Mouse (Mus musculus) layer of hippocampus, postnatal 25 days (tissue): ENCODE measurements around the gene Maats1. TPM values are rescaled to one million over a fixed set of nuclear protein-coding genes. Genes with fewer than 3 reads are reported as not detected.

Experiments used
- DNase-seq, 2 experiments: peaks; one replicate each; pipeline ENCODE4 v3.0.0; 2022; ENCODE audit warnings: mixed read lengths in 2 of 2, low spot score in 1 of 2; ENCODE audit errors: extremely low spot score in 1 of 2
- total RNA-seq, 2 experiments: library from RNA; stranded (reverse); gene quantifications; 2 replicates each; pipeline ENCODE4 v1.2.3; 2021

The Maats1 gene
- total RNA-seq, 2 experiments from 2014 or later = 1.0 to 1.4 TPM

GRCm38 (mm10) chr16:38371705-38372296 lies 29.9 kb upstream of the Maats1 start:
- no peak for DNase-seq

- DNase-seq = no peak
Observed at GRCm38 (mm10) chr16:38370633-38371374, 28.9 kb upstream of the Maats1 start.

DNA sequence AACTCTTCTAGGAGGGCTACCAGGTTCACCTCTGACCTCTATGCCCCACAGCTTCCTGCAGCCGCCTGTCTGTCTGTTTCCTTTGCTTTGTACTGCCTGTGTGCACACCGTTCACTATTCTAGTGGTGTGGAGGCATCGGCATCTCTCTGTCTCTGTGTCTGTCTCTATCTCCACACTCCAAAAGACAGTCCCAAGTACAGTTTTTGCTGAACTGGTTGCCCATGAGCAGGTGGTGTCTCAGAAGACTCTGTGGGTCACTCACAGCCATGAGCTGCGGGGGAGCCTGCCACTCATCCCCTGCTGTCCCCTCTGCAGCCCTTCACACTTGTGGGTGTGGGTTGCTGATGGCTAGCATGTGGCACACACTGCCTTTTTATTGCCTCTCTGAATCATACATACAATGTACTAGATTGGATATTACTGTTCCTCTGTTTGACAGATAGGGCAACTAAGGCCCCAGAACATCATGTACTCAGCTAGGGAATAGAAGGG lies 28.1 kb upstream of the Maats1 start:
- DNase-seq = no peak

GRCm38 (mm10) chr16:38369431-38369830 lies 27.5 kb upstream of the Maats1 start:
- no peak for DNase-seq

- DNase-seq = no peak
Observed at GRCm38 (mm10) chr16:38369000-38369399, 27.1 kb upstream of the Maats1 start.

DNA sequence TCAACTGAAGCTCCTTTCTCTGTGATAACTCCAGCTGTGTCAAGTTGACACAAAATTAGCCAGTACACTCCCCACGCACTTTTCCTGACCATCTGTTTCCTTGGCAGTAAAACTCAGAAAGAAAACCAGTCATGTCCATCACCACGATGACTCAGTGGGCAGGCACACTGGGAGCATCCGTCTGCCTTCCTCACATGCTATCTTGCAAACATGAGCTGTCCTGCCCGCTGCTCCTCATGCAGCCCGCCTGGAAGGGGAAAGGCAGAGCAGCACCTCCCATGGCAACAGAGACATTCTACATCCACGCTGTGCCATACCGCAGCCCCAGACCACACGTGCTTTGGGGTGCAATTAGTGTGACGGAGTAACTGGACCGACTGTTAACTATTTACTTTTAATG lies 26.4 kb upstream of the Maats1 start:
- no peak for DNase-seq

GRCm38 (mm10) chr16:38366231-38366630 lies 24.3 kb upstream of the Maats1 start:
- DNase-seq = no peak

DNA sequence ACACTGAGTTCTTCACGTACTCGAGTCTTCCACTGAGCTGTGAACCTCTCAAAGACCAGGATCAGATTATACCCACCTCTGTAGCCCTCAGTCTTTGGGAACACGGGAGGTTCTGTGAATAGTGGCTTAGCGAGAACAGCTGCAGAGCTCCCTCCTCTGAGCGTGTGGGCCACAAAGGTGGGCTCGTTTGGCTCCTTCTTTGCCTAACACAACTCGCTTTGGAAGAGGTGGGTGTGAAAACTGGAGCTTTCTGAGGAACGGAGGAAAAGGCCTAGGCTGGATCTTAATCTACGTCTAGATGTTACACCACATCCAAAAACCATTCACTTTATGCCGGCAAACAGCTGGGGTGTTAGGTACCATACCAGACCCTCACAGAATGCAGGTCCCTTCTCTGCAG lies 23.4 kb upstream of the Maats1 start:
- DNase-seq = no peak

GRCm38 (mm10) chr16:38363657-38364056 lies 21.7 kb upstream of the Maats1 start:
- no peak for DNase-seq

- DNase-seq = no peak
Observed at GRCm38 (mm10) chr16:38363256-38363595, 21.3 kb upstream of the Maats1 start.

DNA sequence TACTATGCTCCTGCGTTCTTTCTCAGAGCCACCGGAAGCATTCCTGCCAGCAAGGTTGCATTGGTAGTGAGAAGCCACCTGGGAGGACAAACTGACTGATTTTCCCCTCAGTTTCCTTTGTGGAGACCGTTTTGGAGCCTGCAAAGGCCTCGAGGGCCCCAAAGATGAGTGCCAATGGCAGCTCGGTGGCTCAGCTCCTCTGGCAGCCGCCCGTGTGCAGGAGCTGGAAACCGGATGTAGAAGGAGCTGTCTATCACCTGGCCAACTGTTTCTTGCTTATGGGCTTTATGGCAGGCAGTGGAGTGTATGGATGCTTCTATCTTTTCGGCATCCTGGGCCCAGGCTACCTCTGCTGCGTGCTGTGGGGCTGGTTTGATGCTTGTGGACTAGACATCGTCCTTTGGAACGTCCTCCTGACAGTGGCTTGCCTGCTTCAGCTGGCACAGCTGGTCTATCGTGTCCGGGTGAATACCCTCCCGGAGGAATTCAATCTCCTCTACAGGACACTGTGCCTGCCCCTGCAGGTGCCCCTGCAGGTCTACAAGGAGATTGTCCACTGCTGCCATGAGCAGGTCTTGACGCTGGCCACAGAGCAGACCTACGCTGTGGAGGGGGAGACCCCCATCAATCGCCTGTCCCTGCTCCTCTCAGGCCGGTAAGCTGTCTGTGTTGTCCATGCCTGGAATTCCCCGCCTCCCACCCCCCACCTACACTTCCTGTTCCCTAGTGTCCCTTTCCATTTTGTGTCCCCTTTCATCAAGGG lies 20.7 kb upstream of the Maats1 start:
- no peak for DNase-seq

GRCm38 (mm10) chr16:38361933-38362332 lies 20.0 kb upstream of the Maats1 start, which contains the start of gene Popdc2:
Gene Popdc2 (plus strand): TSS chr16:38362209.
- no peak for DNase-seq

GRCm38 (mm10) chr16:38360317-38360716 lies 18.4 kb upstream of the Maats1 start:
- no peak for DNase-seq

GRCm38 (mm10) chr16:38359857-38360256 lies 17.9 kb upstream of the Maats1 start:
- DNase-seq = no peak

DNA sequence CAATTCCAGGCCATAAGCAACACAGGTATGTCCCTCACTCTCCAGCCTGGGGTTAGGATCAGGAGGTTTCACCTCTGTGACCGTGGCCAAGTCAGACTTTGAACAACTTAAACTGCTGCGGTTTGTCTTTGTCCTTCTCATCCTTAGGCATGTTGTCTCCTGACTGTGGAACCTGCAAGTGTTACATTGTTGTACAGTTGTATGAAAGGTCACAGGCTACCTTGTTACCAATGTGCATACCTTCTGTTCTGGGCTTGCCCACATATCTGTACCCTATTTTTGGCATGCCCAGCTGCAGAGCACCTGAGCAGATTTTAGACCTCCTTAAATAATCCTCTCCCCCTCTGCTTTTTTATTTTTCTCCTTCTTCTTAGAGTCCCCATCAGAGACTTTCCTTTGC lies 17.3 kb upstream of the Maats1 start:
- DNase-seq = no peak

- no peak for DNase-seq
Observed at GRCm38 (mm10) chr16:38358256-38358812, 16.4 kb upstream of the Maats1 start.

DNA sequence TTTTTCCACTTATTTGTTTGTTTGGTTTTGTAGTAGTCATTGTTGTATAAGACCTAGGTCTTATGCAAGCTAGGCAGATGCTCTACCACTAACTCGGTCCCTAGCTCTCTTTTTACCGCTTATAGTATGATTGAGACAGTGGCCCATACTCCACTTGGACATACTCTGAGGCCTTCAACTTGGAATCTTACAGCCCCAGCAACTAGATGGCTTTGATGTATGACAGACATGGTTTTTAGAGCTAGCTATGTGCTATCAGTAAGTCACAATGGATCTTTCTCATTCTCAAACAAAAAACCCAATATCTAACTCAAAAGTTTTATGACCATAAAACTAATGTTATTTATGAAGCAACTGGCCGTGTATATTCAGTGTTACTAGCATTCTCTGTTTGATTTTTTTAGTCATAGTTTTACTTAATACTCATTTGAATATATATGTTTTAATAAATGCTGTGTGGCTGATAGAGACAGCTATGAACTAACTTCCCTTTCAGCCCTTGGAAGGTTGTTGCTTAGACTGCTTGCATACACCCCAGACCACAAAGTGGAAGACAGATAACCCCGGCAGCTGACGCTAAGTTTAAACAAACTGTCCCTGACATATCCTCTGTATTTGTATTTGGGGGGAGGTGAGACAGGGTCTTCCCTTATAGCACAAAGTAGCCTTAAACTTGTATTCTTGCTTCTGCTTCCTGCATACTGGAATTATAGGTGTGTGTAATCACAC lies 12.4 kb upstream of the Maats1 start:
- DNase-seq = no peak

GRCm38 (mm10) chr16:38353642-38354041 lies 11.7 kb upstream of the Maats1 start:
- DNase-seq = no peak

DNA sequence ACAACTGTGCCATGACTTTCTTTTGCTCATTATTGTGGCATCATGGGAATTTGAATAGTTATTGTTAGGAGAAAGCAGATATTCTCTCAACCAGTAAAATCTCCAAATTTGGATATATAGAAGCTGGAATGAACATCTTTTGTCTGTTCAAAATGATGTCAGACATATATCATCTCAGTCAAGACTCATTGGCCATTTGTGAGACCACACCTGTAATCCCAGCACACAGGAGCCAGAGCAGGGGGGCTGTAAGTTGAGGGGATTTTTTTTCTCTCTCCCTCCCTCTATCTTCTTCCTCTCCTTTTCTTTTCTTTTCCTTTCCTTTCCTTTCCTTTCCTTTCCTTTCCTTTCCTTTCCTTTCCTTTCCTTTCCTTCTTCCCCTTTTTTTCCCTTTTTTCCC lies 10.9 kb upstream of the Maats1 start:
- DNase-seq = no peak

- DNase-seq = no peak
Observed at GRCm38 (mm10) chr16:38352031-38352430, 10.1 kb upstream of the Maats1 start.
